Mouse (Mus musculus): ENCODE data around the gene Hrasls. TPM values are rescaled to one million over a fixed set of nuclear protein-coding genes. Genes with fewer than 3 reads are reported as not detected.

Gene Hrasls
- 0.35 and 2.8 TPM in 2 replicates for polyA plus RNA-seq (2012; rRNA removed; ENCODE audit: low replicate concordance)

GRCm38 (mm10) chr16:29209605-29210411 lies at the start of gene Hrasls:
TSS of gene Hrasls (plus strand) at chr16:29209695.

Other genes starting within 250 kb of the Hrasls start
- gene Atp13a5, start 169.0 kb downstream of the Hrasls start, polyA plus RNA-seq (2012; rRNA removed; ENCODE audit: low replicate concordance) = not detected in 2 replicates

All from subcutaneous adipose tissue, adult 2 months (tissue).